Mouse (Mus musculus): ENCODE measurements around the gene Chaf1a.
A peak's percentile ranks its signal among the peaks of the same experiment; 100 is the strongest.

Gene Chaf1a

DNA sequence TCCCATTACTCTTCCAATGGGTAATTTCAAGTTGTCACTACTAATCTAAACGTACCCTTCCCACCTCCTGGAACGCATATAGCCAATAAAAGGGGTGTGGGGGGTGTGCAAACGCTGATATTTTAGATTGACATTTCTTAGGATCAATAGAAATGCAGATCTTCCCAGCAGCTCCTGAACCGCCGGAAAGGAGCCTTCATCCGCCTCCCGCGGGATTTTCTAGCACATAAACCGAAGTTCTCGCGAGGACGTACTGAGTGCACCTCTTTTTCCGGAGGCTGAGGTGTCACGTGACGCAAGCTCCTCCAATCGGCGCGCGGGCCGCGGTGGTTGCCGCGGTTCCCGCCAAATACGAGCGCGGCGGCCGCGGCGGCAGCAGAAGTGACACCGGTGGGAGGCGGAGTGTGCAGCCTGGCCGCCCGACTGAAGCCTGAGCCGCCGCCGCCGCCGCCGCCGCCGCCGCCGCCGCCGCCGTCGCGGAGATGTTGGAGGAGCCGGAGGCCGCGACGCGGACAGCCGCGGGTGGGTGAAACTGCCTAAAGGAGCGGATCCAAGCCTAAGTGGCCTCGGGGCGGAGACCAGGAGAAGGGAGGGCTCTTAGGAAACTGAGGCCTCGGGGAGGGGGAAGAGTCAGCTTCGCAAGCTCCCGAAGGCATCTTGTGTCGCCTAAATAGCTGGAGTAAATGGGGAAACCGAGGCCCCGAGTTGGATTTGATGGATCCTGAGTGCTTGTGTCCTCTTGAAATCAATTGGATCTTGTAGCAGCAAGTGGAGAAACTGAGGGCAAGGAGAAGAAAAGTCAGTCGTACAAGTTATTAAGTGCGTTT lies at the start of gene Chaf1a:
Chaf1a (plus strand) TSS at position 410 of the 827 bp plus-strand sequence.
- DNase-seq (ENCODE audit: low read depth, low spot score) = peak; percentile 99

DNA sequence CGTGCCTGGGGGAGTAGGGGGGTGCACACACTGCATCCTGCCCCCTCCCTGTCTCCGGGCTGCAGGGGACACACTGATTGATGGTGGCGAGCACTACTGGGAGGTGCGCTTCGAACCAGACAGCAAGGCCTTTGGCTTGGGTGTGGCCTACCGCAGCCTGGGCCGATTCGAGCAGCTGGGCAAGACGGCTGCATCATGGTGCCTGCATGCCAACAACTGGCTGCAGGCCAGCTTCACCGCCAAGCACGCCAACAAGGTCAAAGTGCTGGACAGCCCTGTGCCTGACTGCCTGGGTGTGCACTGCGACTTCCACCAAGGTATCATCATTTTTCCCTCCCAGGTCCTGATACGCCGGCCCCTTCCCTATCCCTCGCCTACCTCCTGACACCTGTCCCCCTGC lies 44.2 kb upstream of the Chaf1a start:
- no peak for DNase-seq (ENCODE audit: low read depth, low spot score)

- no peak for DNase-seq (ENCODE audit: low read depth, low spot score)
Measured at GRCm38 (mm10) chr17:55999794-56000499, 40.3 kb upstream of the Chaf1a start.

DNA sequence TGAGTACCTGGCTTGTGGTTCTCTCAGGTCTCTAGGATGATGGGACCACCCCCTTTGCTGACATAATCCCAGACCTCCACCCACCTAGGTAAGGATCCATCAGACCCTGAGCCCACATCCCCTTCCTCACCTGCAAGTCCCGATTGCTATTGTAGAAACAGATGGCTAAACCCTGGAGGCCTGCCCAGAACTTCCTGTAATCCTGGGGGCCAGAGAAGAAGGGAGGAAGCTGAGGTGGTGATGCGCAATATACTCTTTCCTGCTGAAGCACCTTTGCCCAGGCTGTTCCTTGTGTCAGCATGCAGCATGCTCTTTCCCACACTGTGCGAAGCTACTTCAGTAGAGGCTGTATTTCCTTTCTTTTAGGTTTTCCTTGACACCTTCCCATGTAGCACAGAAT lies 37.2 kb upstream of the Chaf1a start:
- DNase-seq (ENCODE audit: low read depth, low spot score) = peak; percentile 63

GRCm38 (mm10) chr17:56005415-56006061 lies 34.7 kb upstream of the Chaf1a start, which contains the start of the genes Stap2 and Mpnd:
Gene Stap2 (minus strand): TSS chr17:56005584.
Gene Mpnd (plus strand): TSS chr17:56005711.
- DNase-seq (ENCODE audit: low read depth, low spot score) = peak; percentile 96

GRCm38 (mm10) chr17:56006956-56007355 lies 33.3 kb upstream of the Chaf1a start:
- DNase-seq (ENCODE audit: low read depth, low spot score) = no peak

GRCm38 (mm10) chr17:56007444-56008355 lies 32.5 kb upstream of the Chaf1a start:
- DNase-seq (ENCODE audit: low read depth, low spot score) = no peak

DNA sequence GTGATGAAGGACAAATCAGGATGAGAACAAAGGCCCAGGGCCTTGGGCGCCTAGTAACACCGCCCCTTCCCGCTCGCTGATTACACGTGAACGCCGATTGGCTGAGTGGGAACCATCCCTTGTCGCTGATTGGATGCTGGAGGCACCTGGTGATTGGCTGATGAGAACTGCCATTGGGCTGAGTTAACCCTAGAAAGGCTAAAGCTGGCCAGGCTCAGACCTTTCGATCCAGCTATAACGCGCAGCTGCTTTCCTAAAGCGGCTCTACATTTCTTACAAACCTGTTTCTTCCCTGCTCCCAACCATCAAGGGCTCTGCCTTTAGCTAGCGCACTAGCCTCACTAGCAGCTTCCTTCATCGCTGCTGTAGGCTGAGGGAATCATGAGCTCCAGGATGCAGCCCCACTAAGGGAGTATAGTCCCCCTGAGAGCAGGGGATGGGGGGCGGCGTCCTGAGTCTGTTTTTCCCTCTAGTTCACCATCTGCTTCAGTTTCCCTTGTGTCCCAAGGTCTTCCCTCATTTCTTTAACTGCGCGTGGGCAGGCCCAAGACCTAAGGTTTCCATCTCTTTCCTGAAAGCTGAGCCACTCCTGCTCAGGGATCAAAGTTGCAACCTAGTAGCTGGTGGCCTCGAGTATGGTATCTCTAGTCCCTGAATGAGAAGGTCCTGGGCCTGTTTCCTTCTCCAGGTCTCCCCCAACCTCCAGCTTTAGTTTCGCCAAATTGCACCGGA lies 31.7 kb upstream of the Chaf1a start:
- peak; percentile 99 for DNase-seq (ENCODE audit: low read depth, low spot score)

- peak; percentile 97 for DNase-seq (ENCODE audit: low read depth, low spot score)
Measured at GRCm38 (mm10) chr17:56009088-56009961, 30.9 kb upstream of the Chaf1a start.

DNA sequence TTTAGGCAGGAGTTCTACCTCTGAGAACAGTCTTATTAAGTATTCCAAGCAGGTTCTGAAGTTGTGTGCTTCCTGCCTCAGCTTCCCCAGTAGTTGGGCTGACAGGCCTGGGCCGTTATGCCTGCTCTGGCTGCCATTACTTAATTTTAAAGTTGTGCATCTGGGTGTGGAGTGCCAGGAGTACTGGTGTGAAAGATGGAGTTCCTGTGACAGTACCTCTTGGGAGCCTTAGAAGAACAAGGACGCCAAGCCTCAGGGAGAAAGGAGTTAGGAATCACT lies 30.3 kb upstream of the Chaf1a start:
- no peak for DNase-seq (ENCODE audit: low read depth, low spot score)

DNA sequence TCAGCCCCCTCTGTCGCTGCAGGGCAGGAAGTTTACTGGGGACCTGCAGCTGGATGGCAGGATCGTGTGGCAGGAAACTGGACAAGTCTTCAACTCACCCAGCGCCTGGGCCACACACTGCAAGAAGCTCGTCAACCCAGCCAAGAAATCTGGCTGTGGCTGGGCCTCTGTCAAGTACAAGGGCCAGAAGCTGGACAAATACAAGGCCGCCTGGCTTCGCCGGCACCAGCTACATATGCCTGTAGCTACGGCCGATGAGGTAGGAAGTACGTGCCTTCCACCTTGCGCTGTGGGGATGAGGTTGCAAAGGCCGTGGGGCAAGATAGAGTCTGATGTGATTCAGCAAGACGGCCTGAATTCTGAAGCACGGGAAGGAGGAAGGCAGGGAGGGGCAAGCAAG lies 30.0 kb upstream of the Chaf1a start:
- DNase-seq (ENCODE audit: low read depth, low spot score) = no peak

GRCm38 (mm10) chr17:56010681-56011080 lies 29.6 kb upstream of the Chaf1a start:
- peak; percentile 65 for DNase-seq (ENCODE audit: low read depth, low spot score)

GRCm38 (mm10) chr17:56011441-56011840 lies 28.8 kb upstream of the Chaf1a start:
- DNase-seq (ENCODE audit: low read depth, low spot score) = peak; percentile 67

DNA sequence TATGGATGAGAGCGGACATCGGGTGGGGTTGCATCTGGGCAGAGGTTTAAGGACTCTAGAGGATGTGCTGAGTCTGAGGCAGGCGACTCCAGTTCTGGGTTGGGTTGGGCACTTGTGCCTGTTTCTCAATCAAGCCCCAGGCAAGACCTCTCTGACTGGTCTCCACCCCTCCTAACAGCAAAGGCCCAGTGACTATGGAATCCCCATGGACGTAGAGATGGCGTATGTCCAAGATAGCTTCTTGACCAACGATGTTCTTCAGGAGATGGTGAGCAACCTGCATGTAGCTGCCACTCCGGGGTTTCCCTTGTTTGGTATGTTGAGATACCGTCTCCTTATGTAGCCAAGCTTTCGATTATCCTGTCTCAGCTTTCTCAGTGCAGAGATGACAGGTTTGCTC lies 24.9 kb upstream of the Chaf1a start:
- no peak for DNase-seq (ENCODE audit: low read depth, low spot score)

DNA sequence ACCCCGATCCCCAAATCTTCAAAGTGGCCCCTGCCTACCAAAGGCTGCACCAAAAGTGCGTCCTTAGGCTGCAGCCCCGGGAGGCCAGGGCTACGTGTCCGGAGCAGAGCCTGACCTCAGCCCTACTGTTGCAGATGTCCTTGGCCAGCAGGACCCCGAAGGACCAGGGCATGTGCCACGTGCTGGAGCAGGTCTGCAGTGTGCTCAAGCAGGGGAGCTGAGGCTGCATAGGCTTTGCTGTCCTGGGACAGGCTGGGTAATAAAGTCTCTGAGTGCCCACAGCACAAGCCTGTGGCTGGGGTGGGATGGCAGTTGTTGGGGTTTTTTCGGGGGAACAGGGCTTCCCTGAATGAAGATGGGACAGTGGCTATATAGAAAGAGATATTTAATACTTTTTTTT lies 23.9 kb upstream of the Chaf1a start:
- DNase-seq (ENCODE audit: low read depth, low spot score) = no peak

DNA sequence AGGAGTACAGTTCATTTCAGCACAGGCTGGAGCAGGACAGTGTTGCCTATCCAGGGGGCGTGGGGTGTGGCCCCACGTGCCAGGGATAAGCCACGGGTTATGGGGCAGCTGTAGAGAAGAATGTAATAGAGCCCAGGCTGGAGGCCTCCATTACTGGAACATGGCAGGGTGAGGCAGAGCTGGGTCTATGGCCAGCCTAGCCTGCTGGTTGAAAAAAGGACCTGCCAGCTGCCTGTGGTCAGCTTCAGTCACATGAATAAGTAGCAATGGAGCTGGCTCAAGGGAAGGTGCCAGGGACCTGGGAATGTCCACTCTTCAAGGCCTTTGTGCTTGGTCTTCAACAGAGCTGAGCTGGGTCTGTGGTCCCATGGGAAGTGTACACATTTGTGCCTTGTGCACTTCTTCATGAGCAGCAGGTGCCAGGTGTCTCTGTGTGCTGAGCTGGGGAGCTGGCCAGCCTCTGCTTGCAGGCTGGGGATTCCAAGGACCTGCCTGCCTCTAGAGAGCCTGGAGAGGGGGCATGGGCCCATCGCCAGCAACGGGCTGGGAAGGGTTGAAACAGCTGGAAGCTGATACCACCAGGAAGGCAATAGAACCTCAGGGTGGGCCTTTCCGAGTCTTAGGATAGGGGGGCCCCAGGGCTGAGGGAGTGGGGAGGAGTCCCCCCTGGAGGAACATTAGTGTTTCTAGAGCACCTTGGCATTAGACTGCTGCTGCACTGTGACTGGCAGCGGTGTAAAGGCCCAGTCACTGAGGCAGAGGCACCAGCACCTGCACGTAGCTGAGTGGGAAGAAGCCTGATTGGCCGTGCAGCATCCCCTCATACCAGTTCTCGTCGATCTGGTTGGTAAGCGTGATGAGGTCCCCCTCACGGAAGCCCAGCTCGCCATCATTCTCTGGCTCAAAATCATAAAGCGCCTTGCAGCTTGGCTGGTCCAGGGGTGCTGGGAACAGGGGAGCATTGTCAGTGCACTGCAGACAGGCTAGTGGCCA lies 23.1 kb upstream of the Chaf1a start:
- DNase-seq (ENCODE audit: low read depth, low spot score) = no peak

DNA sequence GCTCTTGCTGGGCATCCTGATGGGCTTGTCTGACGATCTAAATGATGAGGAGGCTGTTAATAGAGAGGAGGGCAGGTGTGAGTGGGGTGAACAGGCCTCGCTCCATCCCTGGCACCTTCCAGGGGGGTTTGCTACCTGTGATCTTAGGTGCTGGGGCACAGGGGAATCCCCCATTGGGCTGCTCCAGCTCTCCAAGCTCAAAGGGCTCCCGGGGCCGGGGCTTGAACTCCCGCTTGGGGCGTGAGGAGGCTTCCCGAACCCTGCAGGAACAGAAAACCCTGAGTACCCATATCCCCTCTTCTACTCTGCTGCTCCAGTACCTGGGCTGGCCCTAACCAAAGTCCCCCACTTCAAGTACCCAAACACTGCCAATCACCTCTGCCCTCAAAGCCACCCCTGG lies 22.4 kb upstream of the Chaf1a start:
- DNase-seq (ENCODE audit: low read depth, low spot score) = no peak

DNA sequence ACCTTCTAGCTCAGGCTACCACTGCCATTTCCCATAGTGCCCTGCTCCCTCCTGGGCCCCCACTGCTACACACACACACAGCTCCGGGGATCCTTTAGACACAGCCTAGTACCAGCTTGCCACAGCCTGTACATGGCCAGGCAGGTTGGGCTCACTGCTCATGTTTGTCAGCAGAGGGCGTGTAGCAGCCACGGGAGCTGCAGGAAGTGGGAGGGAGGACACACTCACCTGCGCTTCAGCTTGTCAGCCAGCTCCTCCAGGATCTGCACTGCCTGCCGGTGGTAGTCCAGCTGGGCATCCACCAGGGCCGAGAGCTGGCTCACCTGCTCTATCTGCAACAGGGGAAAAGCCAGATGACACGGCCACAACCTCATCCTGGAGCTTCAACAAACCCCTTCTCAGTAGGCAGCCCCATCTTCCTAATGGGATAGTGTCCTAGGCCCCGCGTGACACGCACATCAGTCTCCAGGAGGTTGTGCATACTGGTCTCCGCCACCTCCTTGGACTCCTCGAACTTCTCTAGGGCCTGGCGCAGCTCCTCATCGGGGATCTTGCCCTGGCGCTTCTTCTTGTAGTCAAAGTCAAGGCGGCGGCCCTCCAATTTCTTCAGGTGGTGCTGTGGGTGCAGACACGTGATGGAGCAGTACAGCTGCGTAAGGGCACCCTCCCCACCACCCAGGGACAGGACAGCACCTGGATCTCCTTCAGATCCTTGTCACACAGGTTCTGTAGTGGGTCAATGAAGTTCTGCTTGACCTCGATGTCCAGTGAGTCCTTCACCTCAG lies 21.7 kb upstream of the Chaf1a start:
- peak; percentile 96 for DNase-seq (ENCODE audit: low read depth, low spot score)

Measured in brain, adult 2 months (tissue).